Mouse (Mus musculus): ENCODE measurements around the gene Lyrm1. TPM values are rescaled to one million over a fixed set of nuclear protein-coding genes. Genes with fewer than 3 reads are reported as not detected.

Lyrm1 gene
- polyA plus RNA-seq, 1 experiment from 2014 or later = 10.6 TPM

DNA sequence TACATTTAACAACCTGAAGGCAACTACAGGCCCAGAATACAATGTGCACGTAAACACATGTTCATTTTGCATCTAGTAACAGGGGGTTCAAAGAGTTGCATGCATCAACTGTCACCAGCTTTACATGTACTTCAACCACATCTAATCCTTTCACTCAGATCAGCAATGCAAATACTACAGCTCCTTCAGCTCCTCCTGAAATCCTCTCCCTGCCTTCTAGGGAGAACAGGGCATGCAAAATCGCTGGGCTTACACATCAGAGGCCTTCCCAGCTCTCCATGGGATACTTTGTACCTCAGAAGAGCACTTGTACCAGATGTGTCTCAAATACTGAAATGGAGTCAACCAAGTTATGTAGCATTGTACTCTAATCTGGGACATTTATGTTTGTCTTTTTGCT is 22.6 kb upstream of the Lyrm1 start:
- Histone ChIP-seq H3K4me1 (ENCODE audit: control insufficient read depth, insufficient read depth, low read length) (no peaks in the 10 kb centered on the region), H3K9ac (ENCODE audit: low read depth, low read length) (no peak overlapping the region), H3K36me3 (ENCODE audit: control insufficient read depth, insufficient read depth, low read length) (peaks cover 11% of the 10 kb centered on the region; the same call in 1 of the 2 replicates), H3K27ac (replicated peaks; ENCODE audit: low read depth, low read length) (no peak overlapping the region), H3K27me3 (replicated peaks; ENCODE audit: control insufficient read depth, insufficient read depth, low read length) (no peaks in the 10 kb centered on the region), H3K9me3 (ENCODE audit: control insufficient read depth, low read length) (no peaks in the 10 kb centered on the region), H3K4me2 (ENCODE audit: low read depth, low read length) (no peak overlapping the region), H3K4me3 (ENCODE audit: low read depth, low read length) (no peak overlapping the region)
- DNase-seq (ENCODE audit: low spot score) (no peak), ATAC-seq (ENCODE audit: low read depth) (no peak)
- 51% methylated on average over 2 of the region's 2 CpGs for WGBS

DNA sequence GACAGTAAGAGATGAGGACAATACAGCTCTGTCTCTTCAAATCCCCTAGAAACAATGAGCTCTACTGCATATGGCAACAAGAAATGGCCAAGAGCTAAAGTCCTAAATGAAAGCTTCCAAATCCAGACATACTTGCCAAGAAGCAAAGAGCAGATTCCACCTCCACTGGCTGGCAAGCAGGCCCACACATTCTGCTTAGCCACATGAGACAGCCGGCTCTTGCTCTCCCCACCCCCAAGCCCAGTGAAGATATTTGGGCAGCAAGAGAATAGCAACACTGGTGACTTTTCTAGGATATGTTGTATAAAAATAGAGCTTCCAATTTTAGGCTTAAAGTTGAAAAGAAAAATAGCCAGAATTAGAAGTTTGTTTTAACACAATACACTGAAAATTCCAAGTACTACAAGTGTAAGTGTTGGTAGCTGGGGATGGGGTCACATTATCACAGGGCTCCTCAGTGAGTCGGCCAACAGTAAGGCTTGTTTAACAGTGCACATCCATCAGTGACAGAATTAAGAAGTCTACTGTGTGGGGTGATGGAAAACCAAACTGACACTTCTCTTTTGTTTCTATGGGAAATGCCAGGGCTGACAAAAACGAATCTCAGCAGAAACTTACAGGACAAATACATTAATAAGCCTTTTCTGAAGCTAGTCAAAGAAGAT is 19.8 kb upstream of the Lyrm1 start:
- Histone ChIP-seq H3K27me3 (replicated peaks; ENCODE audit: control insufficient read depth, insufficient read depth, low read length) (no peaks in the 10 kb centered on the region), H3K4me2 (ENCODE audit: low read depth, low read length) (no peak overlapping the region), H3K9me3 (ENCODE audit: control insufficient read depth, low read length) (no peaks in the 10 kb centered on the region), H3K4me3 (ENCODE audit: low read depth, low read length) (no peak overlapping the region), H3K4me1 (ENCODE audit: control insufficient read depth, insufficient read depth, low read length) (no peaks in the 10 kb centered on the region), H3K9ac (ENCODE audit: low read depth, low read length) (no peak overlapping the region), H3K36me3 (ENCODE audit: control insufficient read depth, insufficient read depth, low read length) (peaks cover 12% of the 10 kb centered on the region; the same call in 1 of the 2 replicates), H3K27ac (replicated peaks; ENCODE audit: low read depth, low read length) (no peak overlapping the region)
- WGBS = 50% methylated on average over 3 of the region's 3 CpGs
- DNase-seq (ENCODE audit: low spot score) = no peak
- no peak for ATAC-seq (ENCODE audit: low read depth)

DNA sequence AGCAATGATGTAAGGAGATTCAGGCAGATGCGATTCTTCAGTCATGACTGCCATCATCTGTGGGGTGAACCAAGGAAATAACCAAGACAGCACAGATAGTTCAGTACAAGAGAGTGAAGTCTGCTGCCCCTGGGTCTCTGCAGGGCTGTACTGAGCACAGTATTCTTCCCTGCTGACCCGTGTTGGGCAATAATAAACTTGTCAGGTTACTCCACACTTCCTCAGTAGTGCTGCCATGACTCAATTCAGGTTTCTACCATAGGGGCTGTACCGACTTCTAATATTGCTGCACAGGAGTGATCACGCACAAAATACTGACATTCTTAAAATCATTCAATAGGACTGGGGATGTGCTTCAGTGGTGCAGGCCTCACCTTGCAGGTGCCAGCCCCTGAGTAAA is 16.5 kb upstream of the Lyrm1 start:
- Histone ChIP-seq H3K27ac (replicated peaks; ENCODE audit: low read depth, low read length) (no peak overlapping the region), H3K4me1 (ENCODE audit: control insufficient read depth, insufficient read depth, low read length) (no peaks in the 10 kb centered on the region), H3K4me2 (ENCODE audit: low read depth, low read length) (no peak overlapping the region), H3K9ac (ENCODE audit: low read depth, low read length) (no peak overlapping the region), H3K36me3 (ENCODE audit: control insufficient read depth, insufficient read depth, low read length) (peaks cover 12% of the 10 kb centered on the region; the same call in 1 of the 2 replicates), H3K9me3 (ENCODE audit: control insufficient read depth, low read length) (no peaks in the 10 kb centered on the region), H3K27me3 (replicated peaks; ENCODE audit: control insufficient read depth, insufficient read depth, low read length) (no peaks in the 10 kb centered on the region), H3K4me3 (ENCODE audit: low read depth, low read length) (no peak overlapping the region)
- 89% methylated on average over 4 of the region's 4 CpGs for WGBS
- DNase-seq (ENCODE audit: low spot score) = no peak
- no peak for ATAC-seq (ENCODE audit: low read depth)

DNA sequence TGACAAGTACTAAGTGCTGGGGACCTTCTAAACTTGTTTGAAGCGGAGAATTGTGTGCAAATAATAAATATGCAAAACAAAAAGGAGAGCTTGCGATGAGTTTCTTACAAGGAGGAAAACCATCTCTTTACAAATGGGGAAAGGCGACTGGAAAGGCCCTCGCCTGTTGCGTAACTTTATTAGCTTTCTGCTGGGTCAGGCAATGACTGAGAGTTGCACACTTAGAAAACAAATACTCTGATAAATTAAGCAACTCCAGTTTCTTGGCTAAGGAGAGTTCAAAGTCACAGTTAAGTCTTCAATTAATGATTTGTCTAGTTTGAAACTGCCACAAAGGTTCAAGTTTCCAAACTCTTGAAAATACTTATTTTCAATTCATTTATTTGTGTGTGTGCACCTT is 15.3 kb upstream of the Lyrm1 start:
- no peak overlapping the region for H3K27ac ChIP-seq (replicated peaks; ENCODE audit: low read depth, low read length)
- H3K4me1 ChIP-seq (ENCODE audit: control insufficient read depth, insufficient read depth, low read length) = no peaks in the 10 kb centered on the region
- H3K27me3 ChIP-seq (replicated peaks; ENCODE audit: control insufficient read depth, insufficient read depth, low read length) = no peaks in the 10 kb centered on the region
- no peak overlapping the region for H3K9ac ChIP-seq (ENCODE audit: low read depth, low read length)
- H3K4me2 ChIP-seq (ENCODE audit: low read depth, low read length) = no peak overlapping the region
- no peak overlapping the region for H3K4me3 ChIP-seq (ENCODE audit: low read depth, low read length)
- ATAC-seq (ENCODE audit: low read depth) (no peak), DNase-seq (ENCODE audit: low spot score) (no peak)
- 90% methylated on average over 5 of the region's 5 CpGs for WGBS
- H3K9me3 ChIP-seq (ENCODE audit: control insufficient read depth, low read length) = no peaks in the 10 kb centered on the region
- H3K36me3 ChIP-seq (ENCODE audit: control insufficient read depth, insufficient read depth, low read length) = peaks cover 12% of the 10 kb centered on the region; the same call in 1 of the 2 replicates

DNA sequence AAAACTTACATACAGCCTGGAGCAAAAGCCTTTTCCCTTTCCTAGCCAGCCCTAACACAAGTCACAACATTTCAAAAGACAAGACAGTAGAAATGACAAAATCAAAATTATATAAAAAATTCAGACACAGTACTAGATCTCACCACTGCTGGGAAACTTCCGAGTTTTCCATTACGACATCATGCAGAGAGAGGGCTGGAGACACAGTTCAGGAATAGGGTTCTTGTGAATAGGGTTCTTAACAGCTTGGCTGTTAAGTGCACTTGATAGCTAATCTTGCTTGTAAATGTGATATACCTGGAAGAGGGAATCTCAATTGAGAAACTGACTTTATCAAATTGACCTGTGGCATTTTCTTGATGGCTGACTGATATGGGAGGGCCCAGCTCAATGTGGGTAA is 14.4 kb upstream of the Lyrm1 start:
- no peaks in the 10 kb centered on the region for H3K27me3 ChIP-seq (replicated peaks; ENCODE audit: control insufficient read depth, insufficient read depth, low read length)
- H3K27ac ChIP-seq (replicated peaks; ENCODE audit: low read depth, low read length) = no peak overlapping the region
- ATAC-seq (ENCODE audit: low read depth) = no peak
- H3K9me3 ChIP-seq (ENCODE audit: control insufficient read depth, low read length) = no peaks in the 10 kb centered on the region
- no peak overlapping the region for H3K9ac ChIP-seq (ENCODE audit: low read depth, low read length)
- H3K36me3 ChIP-seq (ENCODE audit: control insufficient read depth, insufficient read depth, low read length) = peaks cover 12% of the 10 kb centered on the region; the same call in 1 of the 2 replicates
- H3K4me2 ChIP-seq (ENCODE audit: low read depth, low read length) = no peak overlapping the region
- 87% methylated on average over 2 of the region's 2 CpGs for WGBS
- no peak overlapping the region for H3K4me3 ChIP-seq (ENCODE audit: low read depth, low read length)
- DNase-seq (ENCODE audit: low spot score) = no peak
- no peaks in the 10 kb centered on the region for H3K4me1 ChIP-seq (ENCODE audit: control insufficient read depth, insufficient read depth, low read length)

DNA sequence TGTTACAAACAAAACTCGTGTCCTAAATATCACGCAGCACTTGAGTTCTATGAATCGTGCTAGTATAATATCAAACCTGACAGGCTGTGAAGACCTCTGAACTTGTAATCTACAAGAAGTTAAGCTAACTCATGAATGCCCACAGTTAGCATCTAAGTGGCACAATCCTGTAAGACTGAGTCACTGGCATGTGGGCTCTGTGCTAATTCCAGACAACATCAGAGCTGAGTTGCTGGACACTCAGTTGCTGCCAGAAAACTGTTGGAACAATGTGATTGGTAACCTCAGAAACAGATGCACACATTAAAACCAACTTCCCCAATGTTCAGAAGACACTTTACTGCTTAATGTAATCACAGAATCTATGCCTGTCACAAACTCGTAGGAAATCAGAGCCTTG is 7.8 kb upstream of the Lyrm1 start:
- H3K4me1 ChIP-seq (ENCODE audit: control insufficient read depth, insufficient read depth, low read length) = no peaks in the 10 kb centered on the region; the same call in 1 of the 2 replicates
- ATAC-seq (ENCODE audit: low read depth) = no peak
- no peaks in the 10 kb centered on the region for H3K27me3 ChIP-seq (replicated peaks; ENCODE audit: control insufficient read depth, insufficient read depth, low read length)
- H3K9ac ChIP-seq (ENCODE audit: low read depth, low read length) = no peak overlapping the region
- H3K9me3 ChIP-seq (ENCODE audit: control insufficient read depth, low read length) = no peaks in the 10 kb centered on the region
- 0 out of 2 replicates have a peak, but pooled peaks cover 4% of the 10 kb centered on the region for H3K36me3 ChIP-seq (ENCODE audit: control insufficient read depth, insufficient read depth, low read length)
- H3K4me3 ChIP-seq (ENCODE audit: low read depth, low read length) = no peak overlapping the region
- no peak overlapping the region for H3K4me2 ChIP-seq (ENCODE audit: low read depth, low read length)
- WGBS = 92% methylated on average over 4 of the region's 4 CpGs
- no peak overlapping the region for H3K27ac ChIP-seq (replicated peaks; ENCODE audit: low read depth, low read length)
- DNase-seq (ENCODE audit: low spot score) = no peak

DNA sequence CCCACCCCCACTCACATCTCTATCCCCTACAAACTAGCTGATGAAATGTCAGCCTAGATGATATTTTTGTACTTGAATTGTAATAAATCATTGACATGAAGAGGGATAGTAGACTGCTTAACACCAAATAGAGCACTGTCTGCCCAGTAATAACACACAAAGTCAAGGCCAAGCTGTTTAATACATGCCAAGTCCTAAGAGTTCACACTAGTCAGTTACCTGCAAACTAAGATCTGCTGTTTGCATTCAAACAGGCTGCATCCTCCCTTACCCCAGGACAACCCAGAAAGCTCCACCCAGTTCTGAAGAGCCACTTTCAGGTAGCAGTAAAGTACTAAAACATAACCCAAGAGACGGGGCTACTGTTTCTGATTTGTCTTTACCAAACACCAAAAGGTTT is 3.5 kb upstream of the Lyrm1 start:
- Histone ChIP-seq H3K9me3 (ENCODE audit: control insufficient read depth, low read length) (no peaks in the 10 kb centered on the region), H3K4me3 (ENCODE audit: low read depth, low read length) (no peak overlapping the region), H3K4me1 (ENCODE audit: control insufficient read depth, insufficient read depth, low read length) (peaks cover 20% of the 10 kb centered on the region), H3K27me3 (replicated peaks; ENCODE audit: control insufficient read depth, insufficient read depth, low read length) (no peaks in the 10 kb centered on the region), H3K27ac (replicated peaks; ENCODE audit: low read depth, low read length) (no peak overlapping the region), H3K9ac (ENCODE audit: low read depth, low read length) (no peak overlapping the region), H3K36me3 (ENCODE audit: control insufficient read depth, insufficient read depth, low read length) (no peaks in the 10 kb centered on the region), H3K4me2 (ENCODE audit: low read depth, low read length) (no peak overlapping the region)
- WGBS = 86% methylated on average over 1 of the region's 1 CpGs
- ATAC-seq (ENCODE audit: low read depth) (no peak), DNase-seq (ENCODE audit: low spot score) (no peak)

DNA sequence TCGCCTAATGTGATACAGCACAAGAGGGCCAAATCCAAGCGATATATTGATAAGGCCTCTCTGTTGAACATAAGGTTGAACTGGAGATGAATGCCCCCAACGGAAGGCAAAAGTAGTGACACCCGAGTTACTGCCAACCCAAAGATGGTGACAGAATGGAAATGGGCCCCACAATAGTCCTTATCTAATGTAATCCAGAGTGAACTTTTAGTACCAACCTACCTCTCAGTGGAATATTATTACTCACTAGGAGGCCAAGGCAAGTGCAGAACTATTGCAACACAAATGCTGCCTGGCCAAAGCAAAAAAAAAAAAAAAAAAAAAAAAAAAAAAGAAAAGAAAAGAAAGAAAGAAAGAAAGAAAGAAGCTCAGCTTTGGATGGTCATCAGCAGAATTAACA is 2.9 kb upstream of the Lyrm1 start:
- Histone ChIP-seq H3K36me3 (ENCODE audit: control insufficient read depth, insufficient read depth, low read length) (no peaks in the 10 kb centered on the region), H3K27me3 (replicated peaks; ENCODE audit: control insufficient read depth, insufficient read depth, low read length) (no peaks in the 10 kb centered on the region), H3K27ac (replicated peaks; ENCODE audit: low read depth, low read length) (no peak overlapping the region), H3K4me2 (ENCODE audit: low read depth, low read length) (no peak overlapping the region), H3K9me3 (ENCODE audit: control insufficient read depth, low read length) (no peaks in the 10 kb centered on the region), H3K4me1 (ENCODE audit: control insufficient read depth, insufficient read depth, low read length) (peaks cover 20% of the 10 kb centered on the region), H3K4me3 (ENCODE audit: low read depth, low read length) (no peak overlapping the region), H3K9ac (ENCODE audit: low read depth, low read length) (no peak overlapping the region)
- no peak for ATAC-seq (ENCODE audit: low read depth)
- WGBS = 91% methylated on average over 4 of the region's 4 CpGs
- no peak for DNase-seq (ENCODE audit: low spot score)
